Mouse (Mus musculus) C2C12 (cell line): ENCODE data around the gene Pcsk2.

Experiments used
- CTCF ChIP-seq: IDR thresholded peaks from one replicate; pipeline ENCODE4 v1.5.1; 2011; ENCODE audit not compliant: control insufficient read depth, insufficient read depth, insufficient read length
- FOSL1 ChIP-seq: IDR thresholded peaks from one replicate; pipeline ENCODE4 v1.8.0; 2011; ENCODE audit warnings: mild to moderate bottlenecking, low read length; ENCODE audit not compliant: poor library complexity, insufficient read depth, severe bottlenecking
- MAX ChIP-seq: IDR thresholded peaks from one replicate; pipeline ENCODE4 v1.6.1; 2011; ENCODE audit warnings: mild to moderate bottlenecking, control low read depth
- MYOD1 ChIP-seq: IDR thresholded peaks from one replicate; pipeline ENCODE4 v1.6.1; 2011; ENCODE audit warnings: low read depth; ENCODE audit not compliant: control insufficient read depth, insufficient read length
- MYOG ChIP-seq: IDR thresholded peaks from one replicate; pipeline ENCODE4 v1.6.1; 2011; ENCODE audit not compliant: control insufficient read depth, insufficient read length; ENCODE audit errors: extremely low read depth
- USF1 ChIP-seq: IDR thresholded peaks from one replicate; pipeline ENCODE4 v1.6.1; 2011; ENCODE audit warnings: low read depth, mild to moderate bottlenecking, control low read depth, moderate library complexity

DNA sequence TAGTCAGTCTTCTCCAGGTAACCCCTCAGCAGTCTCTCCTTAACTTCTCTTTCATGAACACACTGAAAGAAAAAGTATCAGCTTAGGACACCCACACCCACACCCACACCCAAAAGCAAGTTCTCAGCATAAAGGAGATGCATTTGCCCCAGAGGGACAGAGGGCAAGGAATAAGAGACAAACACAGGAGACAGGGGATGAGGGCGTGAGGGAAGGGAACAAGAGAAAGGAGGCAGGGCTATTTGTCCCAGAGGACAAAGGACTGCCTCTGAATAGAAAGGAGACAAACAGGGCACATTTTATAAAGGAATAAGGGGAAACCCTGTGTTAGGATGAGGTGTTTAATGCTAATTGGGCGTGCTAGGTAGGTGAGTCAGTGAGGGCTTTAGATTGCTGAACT lies 133.6 kb downstream of the Pcsk2 start:
- no peak for TF ChIP-seq CTCF
- no peak for TF ChIP-seq MYOG
- no peak for TF ChIP-seq MAX
- TF ChIP-seq MYOD1 = no peak
- no peak for TF ChIP-seq FOSL1
- TF ChIP-seq USF1 = no peak
